Mouse (Mus musculus): Measurements from ENCODE around the gene Phactr2.

DNA sequence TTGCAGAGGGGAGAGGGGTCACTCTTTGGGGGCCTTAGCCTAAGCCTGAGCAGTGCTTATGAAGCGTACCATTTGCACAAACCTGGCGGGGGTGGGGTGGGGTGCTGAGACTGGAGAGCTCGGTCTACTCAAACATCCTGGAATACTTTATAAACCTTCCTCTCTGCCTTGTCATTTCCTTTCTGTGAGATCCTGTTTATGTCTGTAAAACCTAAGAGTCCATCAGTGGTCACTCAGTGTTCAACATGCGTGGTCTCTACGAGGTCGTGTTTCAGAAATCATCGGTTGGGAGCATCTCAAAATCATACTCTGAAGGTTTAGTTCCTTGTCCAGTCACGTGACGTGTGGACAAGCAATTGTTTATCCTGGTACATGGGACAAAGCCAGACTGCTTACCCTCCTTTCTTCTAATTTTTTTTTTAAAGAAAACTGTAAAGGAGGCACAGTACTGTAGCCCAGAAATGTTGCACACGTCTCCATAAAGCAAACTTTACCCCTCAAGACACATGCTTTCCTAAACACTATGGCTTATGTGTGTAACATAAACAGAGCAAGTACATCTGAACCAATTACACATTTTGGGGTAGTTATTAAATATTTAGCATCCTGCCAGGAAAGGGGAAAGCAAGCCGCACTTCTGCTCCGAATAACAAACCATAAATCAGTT is 150.9 kb downstream of the Phactr2 start:
- TF ChIP-seq CTCF (IDR thresholded peaks at IDR 0.05; ENCODE audit: insufficient read depth, low read length) (no peak), POLR2A (IDR thresholded peaks at IDR 0.05; ENCODE audit: borderline replicate concordance, extremely low read depth, low read depth, low read length) (0 out of 2 replicates have a peak, but pooled peaks have one; percentile 23)
